Mouse (Mus musculus): ENCODE measurements around the gene Rin3. TPM values are rescaled to one million over a fixed set of nuclear protein-coding genes. Genes with fewer than 3 reads are reported as not detected.
"Not testable (repeated sequence)": the region's sequence is repeated elsewhere in the genome, so short reads cannot be mapped to it uniquely, and the experiment has no call there.

Rin3 gene
- polyA plus RNA-seq, 1 experiment = 40.9 TPM

- 36% methylated on average over 7 of the region's 7 CpGs for WGBS
- no peak for TF ChIP-seq POLR2A (IDR thresholded peaks at IDR 0.05; ENCODE audit: borderline replicate concordance, extremely low read depth, low read depth, low read length)
- TF ChIP-seq CTCF (IDR thresholded peaks at IDR 0.05; ENCODE audit: insufficient read depth, low read length) = no peak
- 0 out of 2 replicates have a peak, but pooled peaks cover 4% of the 10 kb centered on the region for H3K4me1 ChIP-seq (ENCODE audit: control insufficient read depth, insufficient read depth, low read length)
- DNase-seq = peak; percentile 33
- no peak overlapping the region for H3K4me3 ChIP-seq (replicated peaks; ENCODE audit: extremely low read depth, low read depth, low read length)
Observed at GRCm38 (mm10) chr12:102275833-102276443, 6.9 kb upstream of the Rin3 start.

- H3K4me1 ChIP-seq (ENCODE audit: control insufficient read depth, insufficient read depth, low read length) = peaks cover 21% of the 10 kb centered on the region
- not testable (repeated sequence) for DNase-seq; H3K4me3 ChIP-seq (replicated peaks; ENCODE audit: extremely low read depth, low read depth, low read length)
- 77% methylated on average over 4 of the region's 4 CpGs for WGBS
Observed at GRCm38 (mm10) chr12:102280290-102280689, 2.6 kb upstream of the Rin3 start.

- no peak for DNase-seq
- no peak for TF ChIP-seq CTCF (IDR thresholded peaks at IDR 0.05; ENCODE audit: insufficient read depth, low read length)
- no peak for TF ChIP-seq POLR2A (IDR thresholded peaks at IDR 0.05; ENCODE audit: borderline replicate concordance, extremely low read depth, low read depth, low read length)
- Histone ChIP-seq H3K4me3 (replicated peaks; ENCODE audit: extremely low read depth, low read depth, low read length) (no peak overlapping the region), H3K4me1 (ENCODE audit: control insufficient read depth, insufficient read depth, low read length) (peaks cover 26% of the 10 kb centered on the region)
- 64% methylated on average over 7 of the region's 7 CpGs for WGBS
Observed at GRCm38 (mm10) chr12:102280867-102281503, 1.9 kb upstream of the Rin3 start.

GRCm38 (mm10) chr12:102282126-102282525 lies 722 bp upstream of the Rin3 start:
- WGBS = 37% methylated on average over 2 of the region's 2 CpGs
- no peak for TF ChIP-seq POLR2A (IDR thresholded peaks at IDR 0.05; ENCODE audit: borderline replicate concordance, extremely low read depth, low read depth, low read length)
- TF ChIP-seq CTCF (IDR thresholded peaks at IDR 0.05; ENCODE audit: insufficient read depth, low read length) = no peak
- H3K4me1 ChIP-seq (ENCODE audit: control insufficient read depth, insufficient read depth, low read length) = peaks cover 37% of the 10 kb centered on the region
- no peak for DNase-seq
- H3K4me3 ChIP-seq (replicated peaks; ENCODE audit: extremely low read depth, low read depth, low read length) = no peak overlapping the region

GRCm38 (mm10) chr12:102283483-102284266 lies 827 bp downstream of the Rin3 start:
- 2% methylated on average over 21 of the region's 24 CpGs for WGBS
- TF ChIP-seq POLR2A (IDR thresholded peaks at IDR 0.05; ENCODE audit: borderline replicate concordance, extremely low read depth, low read depth, low read length) = no peak; the same call in 1 of the 2 replicates
- no peak for TF ChIP-seq CTCF (IDR thresholded peaks at IDR 0.05; ENCODE audit: insufficient read depth, low read length)
- Histone ChIP-seq H3K4me3 (replicated peaks; ENCODE audit: extremely low read depth, low read depth, low read length) (peak overlapping the region; percentile 89), H3K4me1 (ENCODE audit: control insufficient read depth, insufficient read depth, low read length) (peaks cover 49% of the 10 kb centered on the region)
- DNase-seq = peak; percentile 69

- DNase-seq = no peak
- H3K4me3 ChIP-seq (replicated peaks; ENCODE audit: extremely low read depth, low read depth, low read length) = peak overlapping the region; percentile 89
- H3K4me1 ChIP-seq (ENCODE audit: control insufficient read depth, insufficient read depth, low read length) = peaks cover 51% of the 10 kb centered on the region
- WGBS = 6% methylated on average over 9 of the region's 9 CpGs
- no peak for TF ChIP-seq CTCF (IDR thresholded peaks at IDR 0.05; ENCODE audit: insufficient read depth, low read length)
- TF ChIP-seq POLR2A (IDR thresholded peaks at IDR 0.05; ENCODE audit: borderline replicate concordance, extremely low read depth, low read depth, low read length) = no peak
Observed at GRCm38 (mm10) chr12:102284267-102284610, 1.4 kb downstream of the Rin3 start.

GRCm38 (mm10) chr12:102284618-102285159 lies 1.8 kb downstream of the Rin3 start:
- DNase-seq = no peak
- WGBS = 29% methylated on average over 3 of the region's 3 CpGs
- Histone ChIP-seq H3K4me1 (ENCODE audit: control insufficient read depth, insufficient read depth, low read length) (peaks cover 53% of the 10 kb centered on the region), H3K4me3 (replicated peaks; ENCODE audit: extremely low read depth, low read depth, low read length) (peak overlapping the region; percentile 59)
- TF ChIP-seq CTCF (IDR thresholded peaks at IDR 0.05; ENCODE audit: insufficient read depth, low read length) = no peak
- 0 out of 2 replicates have a peak, but pooled peaks have one; percentile 2 for TF ChIP-seq POLR2A (IDR thresholded peaks at IDR 0.05; ENCODE audit: borderline replicate concordance, extremely low read depth, low read depth, low read length)

- Histone ChIP-seq H3K4me1 (ENCODE audit: control insufficient read depth, insufficient read depth, low read length) (peaks cover 59% of the 10 kb centered on the region), H3K4me3 (replicated peaks; ENCODE audit: extremely low read depth, low read depth, low read length) (no peak overlapping the region)
- DNase-seq = no peak
- TF ChIP-seq POLR2A (IDR thresholded peaks at IDR 0.05; ENCODE audit: borderline replicate concordance, extremely low read depth, low read depth, low read length) (0 out of 2 replicates have a peak, but pooled peaks have one; percentile 10), CTCF (IDR thresholded peaks at IDR 0.05; ENCODE audit: insufficient read depth, low read length) (no peak)
- WGBS = 53% methylated on average over 6 of the region's 6 CpGs
Observed at GRCm38 (mm10) chr12:102285318-102285717, 2.5 kb downstream of the Rin3 start.

- peak; percentile 29 for DNase-seq
Observed at GRCm38 (mm10) chr12:102285779-102286178, 2.9 kb downstream of the Rin3 start.

More at GRCm38 (mm10) chr12:102285779-102286178, 2.9 kb downstream of the Rin3 start:
- Histone ChIP-seq H3K4me3 (replicated peaks; ENCODE audit: extremely low read depth, low read depth, low read length) (no peak overlapping the region), H3K4me1 (ENCODE audit: control insufficient read depth, insufficient read depth, low read length) (peaks cover 61% of the 10 kb centered on the region)
- 41% methylated on average over 5 of the region's 5 CpGs for WGBS
- TF ChIP-seq CTCF (IDR thresholded peaks at IDR 0.05; ENCODE audit: insufficient read depth, low read length) = no peak
- no peak for TF ChIP-seq POLR2A (IDR thresholded peaks at IDR 0.05; ENCODE audit: borderline replicate concordance, extremely low read depth, low read depth, low read length)
